Mouse (Mus musculus) urinary bladder, postnatal 36 days (tissue): ENCODE data around the gene Gad1.

Source experiments
- DNase-seq, 2 experiments: peaks; one replicate each; pipeline ENCODE4 v3.0.0; 2022; ENCODE audit warnings: low spot score in 2 of 2, mixed read lengths in 1 of 2

The Gad1 gene

GRCm38 (mm10) chr2:70625761-70626160 is 72.9 kb downstream of the Gad1 start:
- no peak for DNase-seq

GRCm38 (mm10) chr2:70628397-70628796 is 75.5 kb downstream of the Gad1 start:
- DNase-seq, result no peak

- DNase-seq, result no peak
Observed at GRCm38 (mm10) chr2:70629339-70629761, 76.5 kb downstream of the Gad1 start.

GRCm38 (mm10) chr2:70629921-70630320 is 77.0 kb downstream of the Gad1 start:
- no peak for DNase-seq

GRCm38 (mm10) chr2:70631321-70631720 is 78.4 kb downstream of the Gad1 start:
- DNase-seq, result no peak

- DNase-seq, result no peak
Observed at GRCm38 (mm10) chr2:70632412-70632811, 79.5 kb downstream of the Gad1 start.

- DNase-seq, result no peak
Observed at GRCm38 (mm10) chr2:70634028-70634690, 81.3 kb downstream of the Gad1 start.

- DNase-seq, result no peak
Observed at GRCm38 (mm10) chr2:70640968-70641367, 88.1 kb downstream of the Gad1 start.

GRCm38 (mm10) chr2:70642971-70643565 is 90.2 kb downstream of the Gad1 start:
- peak in 1 of 2 experiments; percentile 20 for DNase-seq

- no peak for DNase-seq
Observed at GRCm38 (mm10) chr2:70645266-70645780, 92.5 kb downstream of the Gad1 start.

GRCm38 (mm10) chr2:70647681-70648080 is 94.8 kb downstream of the Gad1 start:
- DNase-seq, result no peak

GRCm38 (mm10) chr2:70648271-70648670 is 95.4 kb downstream of the Gad1 start:
- no peak for DNase-seq

- DNase-seq, result no peak
Observed at GRCm38 (mm10) chr2:70649471-70649870, 96.6 kb downstream of the Gad1 start.
